Mouse (Mus musculus): Measurements from ENCODE around the gene Sgsm1. TPM values are rescaled to one million over a fixed set of nuclear protein-coding genes. Genes with fewer than 3 reads are reported as not detected.

The Sgsm1 gene
- polyA plus RNA-seq, 1 experiment, result not detected

GRCm38 (mm10) chr5:113216328-113216960 is 94.1 kb downstream of the Sgsm1 start:
- Histone ChIP-seq H3K4me3 (replicated peaks; ENCODE audit: control insufficient read depth, low read depth, low read length) (no peak overlapping the region), H3K4me1 (ENCODE audit: control insufficient read depth, insufficient read depth, low read length) (no peaks in the 10 kb centered on the region), H3K27ac (ENCODE audit: control insufficient read depth, insufficient read depth, low read depth, low read length, poor library complexity) (no peak overlapping the region)
- TF ChIP-seq CTCF (IDR thresholded peaks at IDR 0.05; ENCODE audit: control insufficient read depth, insufficient read depth, low read length) (no peak), POLR2A (IDR thresholded peaks at IDR 0.05; ENCODE audit: borderline replicate concordance, control insufficient read depth, low read depth, low read length) (no peak)
- 73% methylated on average over 14 of the region's 14 CpGs for WGBS

GRCm38 (mm10) chr5:113215610-113216011 is 95.0 kb downstream of the Sgsm1 start:
- TF ChIP-seq CTCF (IDR thresholded peaks at IDR 0.05; ENCODE audit: control insufficient read depth, insufficient read depth, low read length) (no peak), POLR2A (IDR thresholded peaks at IDR 0.05; ENCODE audit: borderline replicate concordance, control insufficient read depth, low read depth, low read length) (no peak)
- Histone ChIP-seq H3K4me3 (replicated peaks; ENCODE audit: control insufficient read depth, low read depth, low read length) (no peak overlapping the region), H3K27ac (ENCODE audit: control insufficient read depth, insufficient read depth, low read depth, low read length, poor library complexity) (no peak overlapping the region), H3K4me1 (ENCODE audit: control insufficient read depth, insufficient read depth, low read length) (no peaks in the 10 kb centered on the region)
- 90% methylated on average over 9 of the region's 9 CpGs for WGBS

GRCm38 (mm10) chr5:113214455-113214854 is 96.1 kb downstream of the Sgsm1 start:
- H3K27ac ChIP-seq (ENCODE audit: control insufficient read depth, insufficient read depth, low read depth, low read length, poor library complexity), result no peak overlapping the region
- 38% methylated on average over 11 of the region's 11 CpGs for WGBS
- no peaks in the 10 kb centered on the region for H3K4me1 ChIP-seq (ENCODE audit: control insufficient read depth, insufficient read depth, low read length)
- H3K4me3 ChIP-seq (replicated peaks; ENCODE audit: control insufficient read depth, low read depth, low read length), result no peak overlapping the region
- TF ChIP-seq CTCF (IDR thresholded peaks at IDR 0.05; ENCODE audit: control insufficient read depth, insufficient read depth, low read length) (no peak), POLR2A (IDR thresholded peaks at IDR 0.05; ENCODE audit: borderline replicate concordance, control insufficient read depth, low read depth, low read length) (no peak)

- TF ChIP-seq CTCF (IDR thresholded peaks at IDR 0.05; ENCODE audit: control insufficient read depth, insufficient read depth, low read length) (no peak), POLR2A (IDR thresholded peaks at IDR 0.05; ENCODE audit: borderline replicate concordance, control insufficient read depth, low read depth, low read length) (no peak)
Measured at GRCm38 (mm10) chr5:113214041-113214440, 96.5 kb downstream of the Sgsm1 start.

GRCm38 (mm10) chr5:113212156-113212835 is 98.3 kb downstream of the Sgsm1 start:
- no peak overlapping the region for H3K27ac ChIP-seq (ENCODE audit: control insufficient read depth, insufficient read depth, low read depth, low read length, poor library complexity)
- no peak overlapping the region for H3K4me3 ChIP-seq (replicated peaks; ENCODE audit: control insufficient read depth, low read depth, low read length)
- TF ChIP-seq POLR2A (IDR thresholded peaks at IDR 0.05; ENCODE audit: borderline replicate concordance, control insufficient read depth, low read depth, low read length) (no peak), CTCF (IDR thresholded peaks at IDR 0.05; ENCODE audit: control insufficient read depth, insufficient read depth, low read length) (no peak)
- H3K4me1 ChIP-seq (ENCODE audit: control insufficient read depth, insufficient read depth, low read length), result no peaks in the 10 kb centered on the region
- 75% methylated on average over 10 of the region's 10 CpGs for WGBS

More at GRCm38 (mm10) chr5:113214041-113214440, 96.5 kb downstream of the Sgsm1 start:
- H3K27ac ChIP-seq (ENCODE audit: control insufficient read depth, insufficient read depth, low read depth, low read length, poor library complexity), result no peak overlapping the region
- WGBS, result 70% methylated on average over 8 of the region's 8 CpGs
- no peaks in the 10 kb centered on the region for H3K4me1 ChIP-seq (ENCODE audit: control insufficient read depth, insufficient read depth, low read length)
- H3K4me3 ChIP-seq (replicated peaks; ENCODE audit: control insufficient read depth, low read depth, low read length), result no peak overlapping the region

- no peak for TF ChIP-seq CTCF (IDR thresholded peaks at IDR 0.05; ENCODE audit: control insufficient read depth, insufficient read depth, low read length)
- TF ChIP-seq POLR2A (IDR thresholded peaks at IDR 0.05; ENCODE audit: borderline replicate concordance, control insufficient read depth, low read depth, low read length), result no peak
- H3K4me1 ChIP-seq (ENCODE audit: control insufficient read depth, insufficient read depth, low read length), result no peaks in the 10 kb centered on the region; the same call in 1 of the 2 replicates
- WGBS, result 74% methylated on average over 6 of the region's 6 CpGs
- no peak overlapping the region for H3K4me3 ChIP-seq (replicated peaks; ENCODE audit: control insufficient read depth, low read depth, low read length)
- no peak overlapping the region for H3K27ac ChIP-seq (ENCODE audit: control insufficient read depth, insufficient read depth, low read depth, low read length, poor library complexity)
Measured at GRCm38 (mm10) chr5:113210314-113210713, 100.3 kb downstream of the Sgsm1 start.

GRCm38 (mm10) chr5:113209898-113210297 is 100.7 kb downstream of the Sgsm1 start:
- WGBS, result 35% methylated on average over 13 of the region's 13 CpGs
- Histone ChIP-seq H3K4me3 (replicated peaks; ENCODE audit: control insufficient read depth, low read depth, low read length) (no peak overlapping the region), H3K4me1 (ENCODE audit: control insufficient read depth, insufficient read depth, low read length) (no peaks in the 10 kb centered on the region; the same call in 1 of the 2 replicates), H3K27ac (ENCODE audit: control insufficient read depth, insufficient read depth, low read depth, low read length, poor library complexity) (no peak overlapping the region)
- TF ChIP-seq POLR2A (IDR thresholded peaks at IDR 0.05; ENCODE audit: borderline replicate concordance, control insufficient read depth, low read depth, low read length) (no peak), CTCF (IDR thresholded peaks at IDR 0.05; ENCODE audit: control insufficient read depth, insufficient read depth, low read length) (no peak)

GRCm38 (mm10) chr5:113209401-113209750 is 101.2 kb downstream of the Sgsm1 start:
- TF ChIP-seq POLR2A (IDR thresholded peaks at IDR 0.05; ENCODE audit: borderline replicate concordance, control insufficient read depth, low read depth, low read length), result no peak
- TF ChIP-seq CTCF (IDR thresholded peaks at IDR 0.05; ENCODE audit: control insufficient read depth, insufficient read depth, low read length), result no peak
- no peak overlapping the region for H3K4me3 ChIP-seq (replicated peaks; ENCODE audit: control insufficient read depth, low read depth, low read length)
- WGBS, result 73% methylated on average over 11 of the region's 11 CpGs
- no peaks in the 10 kb centered on the region; the same call in 1 of the 2 replicates for H3K4me1 ChIP-seq (ENCODE audit: control insufficient read depth, insufficient read depth, low read length)
- no peak overlapping the region for H3K27ac ChIP-seq (ENCODE audit: control insufficient read depth, insufficient read depth, low read depth, low read length, poor library complexity)
